Mouse (Mus musculus): ENCODE results near the gene Irf2. TPM values are rescaled to one million over a fixed set of nuclear protein-coding genes. Genes with fewer than 3 reads are reported as not detected.

The Irf2 gene
- total RNA-seq, 2 experiments from 2014 or later = 54.6 to 62.0 TPM

DNA sequence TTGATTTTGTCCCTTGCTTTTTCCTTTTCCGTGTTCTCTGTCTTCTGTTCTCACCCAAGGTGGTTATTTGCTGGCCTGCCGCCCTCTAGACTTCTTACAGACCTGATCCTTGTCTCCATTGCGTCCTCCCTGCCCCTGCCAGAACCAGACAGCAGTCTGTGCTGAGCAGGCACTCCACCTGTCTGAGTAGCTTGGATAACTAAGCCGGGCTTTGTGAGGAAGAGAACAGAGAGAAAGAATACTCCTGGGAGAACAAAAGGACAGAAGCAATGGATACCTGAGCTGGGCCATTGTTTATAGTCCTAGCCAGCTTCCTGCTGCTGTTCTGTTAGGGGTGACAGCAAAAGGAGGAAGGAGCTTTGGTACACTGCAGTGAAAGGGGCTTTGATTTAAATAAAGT is 94.2 kb downstream of the Irf2 start:
- no peak for TF ChIP-seq CTCF (conservative IDR thresholded peaks at IDR 0.05)
- no peak overlapping the region for H3K27ac ChIP-seq

DNA sequence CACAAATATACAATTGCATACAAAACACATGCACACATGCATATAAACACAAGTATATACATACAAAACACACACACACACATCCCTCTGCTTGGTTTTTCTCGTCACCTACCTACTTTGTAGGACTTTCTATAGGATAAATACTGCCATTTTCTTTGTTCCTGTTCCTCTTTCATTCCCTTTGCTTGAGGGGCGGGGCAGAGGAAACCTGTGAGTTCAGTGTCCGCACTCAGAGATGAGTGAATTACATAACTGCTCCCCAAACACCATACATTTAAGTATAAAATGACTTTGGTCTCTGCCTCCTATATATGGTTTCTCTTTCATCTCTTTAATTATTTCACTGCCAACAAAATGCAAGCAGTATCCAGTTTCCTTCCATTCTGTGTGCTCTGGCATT is 94.9 kb downstream of the Irf2 start:
- no peak for DNase-seq (ENCODE audit: low spot score in 2 of 2)
- H3K27ac ChIP-seq = no peak overlapping the region
- TF ChIP-seq CTCF (conservative IDR thresholded peaks at IDR 0.05) = no peak

More for the DNA sequence above, 94.2 kb downstream of the Irf2 start:
- no peak overlapping the region for H3K4me3 ChIP-seq
- no peak for DNase-seq (ENCODE audit: low spot score in 2 of 2)

DNA sequence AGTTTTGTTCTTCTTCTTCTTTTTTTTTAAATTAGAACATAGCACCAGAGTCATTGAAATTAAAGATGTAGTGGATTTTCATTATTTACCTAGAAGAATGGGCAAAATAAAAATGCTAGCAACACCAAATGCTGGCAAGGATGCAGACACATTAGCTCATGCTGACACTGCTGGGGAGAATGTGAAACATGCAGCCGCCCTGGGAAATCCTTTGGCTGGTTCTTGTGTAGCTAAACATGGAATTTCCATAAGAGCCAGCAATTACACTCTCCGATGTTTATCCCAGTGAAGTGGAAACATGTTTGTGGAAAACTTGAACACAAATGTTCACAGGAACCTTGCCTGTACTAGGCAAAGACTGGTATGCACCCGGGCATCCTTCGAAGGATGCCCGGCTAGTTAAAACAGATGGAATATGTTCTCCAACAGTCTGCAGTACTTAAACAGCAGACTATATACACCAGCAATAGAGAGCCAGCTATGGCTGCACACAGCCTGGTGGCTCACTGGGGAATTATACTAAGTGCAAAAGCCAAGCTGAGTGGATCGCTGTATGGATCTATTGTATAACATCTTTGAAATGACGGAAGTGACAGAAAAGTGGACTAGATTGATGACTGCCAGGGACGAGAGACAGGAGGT is 96.6 kb downstream of the Irf2 start:
- DNase-seq (ENCODE audit: low spot score in 2 of 2) = no peak
- no peak overlapping the region for H3K4me3 ChIP-seq
- H3K27ac ChIP-seq = peak overlapping the region; percentile 3; the same call in 1 of the 2 replicates
- 0 out of 2 replicates have a peak, but pooled peaks have one; percentile 13 for TF ChIP-seq CTCF (conservative IDR thresholded peaks at IDR 0.05)

More for the DNA sequence above, 94.9 kb downstream of the Irf2 start:
- H3K4me3 ChIP-seq = no peak overlapping the region

DNA sequence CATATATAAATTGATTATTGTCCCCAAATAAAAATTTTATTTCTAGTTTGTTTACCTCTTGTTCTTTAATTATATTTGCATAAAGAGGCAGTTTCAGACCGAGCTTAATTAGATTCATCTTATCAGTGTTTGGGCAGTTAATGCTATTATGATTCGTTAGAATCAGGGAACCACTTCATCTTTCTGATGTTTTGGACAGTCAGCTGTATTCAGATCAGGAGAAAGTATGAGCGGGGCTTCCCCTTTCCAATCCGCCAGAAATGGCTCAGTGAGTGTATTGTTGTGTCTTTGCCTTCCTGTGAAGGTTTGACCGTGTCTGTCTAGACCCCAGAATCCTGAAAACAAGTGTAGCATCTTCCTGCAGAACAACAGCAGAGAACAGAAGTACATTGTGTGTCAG is 97.4 kb downstream of the Irf2 start:
- Histone ChIP-seq H3K4me3 (no peak overlapping the region), H3K27ac (no peak overlapping the region)
- no peak for TF ChIP-seq CTCF (conservative IDR thresholded peaks at IDR 0.05)
- DNase-seq (ENCODE audit: low spot score in 2 of 2) = no peak

DNA sequence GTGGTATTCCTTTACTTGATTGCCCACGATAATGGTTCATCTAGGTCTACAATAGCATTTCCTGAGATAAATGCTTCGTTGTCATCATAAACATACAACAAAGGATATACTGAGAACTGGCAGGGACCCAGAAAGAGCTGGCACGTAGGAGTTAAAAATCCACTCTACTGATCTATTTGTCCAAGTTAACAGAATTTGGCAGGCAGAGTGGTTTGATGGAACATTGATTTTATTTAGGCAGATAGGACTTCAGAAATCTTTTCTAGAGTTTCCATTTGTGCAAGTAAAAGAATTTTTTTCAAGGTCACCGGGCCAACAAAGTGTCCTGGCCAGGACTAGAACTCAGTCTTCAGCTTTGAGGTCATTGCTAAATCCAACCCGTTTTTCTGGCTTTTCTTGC is 98.5 kb downstream of the Irf2 start:
- Histone ChIP-seq H3K27ac (no peak overlapping the region), H3K4me3 (no peak overlapping the region)
- DNase-seq (ENCODE audit: low spot score in 2 of 2) = no peak
- no peak for TF ChIP-seq CTCF (conservative IDR thresholded peaks at IDR 0.05)

DNA sequence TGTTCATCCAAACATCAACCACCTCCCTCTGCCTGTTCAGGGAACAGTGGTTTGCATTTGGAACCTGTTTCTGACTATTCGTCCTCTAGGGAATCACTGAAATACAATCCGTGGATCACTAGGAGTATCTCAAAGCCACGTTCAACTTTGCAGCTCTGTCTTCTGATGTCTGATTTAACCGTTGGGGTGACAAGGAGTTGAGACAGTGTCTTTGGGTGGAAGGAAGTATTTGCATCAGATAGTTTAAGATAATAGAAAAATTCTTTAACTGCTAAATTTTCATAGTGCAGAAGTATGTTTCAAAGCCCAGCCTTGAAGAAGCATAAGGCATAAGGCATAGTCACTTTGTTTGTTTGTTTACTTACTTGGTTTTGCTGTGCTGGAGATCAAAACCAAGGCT is 100.9 kb downstream of the Irf2 start:
- no peak for DNase-seq (ENCODE audit: low spot score in 2 of 2)
- Histone ChIP-seq H3K4me3 (no peak overlapping the region), H3K27ac (peak overlapping the region; percentile 2; the same call in 1 of the 2 replicates)
- TF ChIP-seq CTCF (conservative IDR thresholded peaks at IDR 0.05) = no peak

DNA sequence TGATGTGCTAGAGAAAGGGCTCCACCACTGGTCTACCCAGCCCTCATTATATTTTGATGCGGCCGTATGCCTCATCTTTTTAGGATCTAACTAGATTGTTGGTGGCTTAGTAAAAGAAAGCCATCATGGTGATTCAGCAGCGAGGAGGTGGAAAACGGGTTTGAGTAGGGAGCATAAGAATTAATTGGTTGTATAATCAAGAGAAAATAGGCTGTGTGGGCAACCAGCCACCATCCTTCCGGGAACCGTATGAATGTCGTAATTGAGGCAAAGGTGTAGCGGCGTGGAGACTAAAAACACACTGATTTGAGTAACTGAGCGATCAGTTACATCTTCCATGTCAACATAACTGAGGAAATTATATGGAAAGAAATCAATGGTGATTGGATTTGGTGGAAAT is 101.3 kb downstream of the Irf2 start:
- H3K4me3 ChIP-seq = no peak overlapping the region
- TF ChIP-seq CTCF (conservative IDR thresholded peaks at IDR 0.05) = no peak
- DNase-seq (ENCODE audit: low spot score in 2 of 2) = peak; percentile 46 to 47
- H3K27ac ChIP-seq = peak overlapping the region; percentile 2; the same call in 1 of the 2 replicates

DNA sequence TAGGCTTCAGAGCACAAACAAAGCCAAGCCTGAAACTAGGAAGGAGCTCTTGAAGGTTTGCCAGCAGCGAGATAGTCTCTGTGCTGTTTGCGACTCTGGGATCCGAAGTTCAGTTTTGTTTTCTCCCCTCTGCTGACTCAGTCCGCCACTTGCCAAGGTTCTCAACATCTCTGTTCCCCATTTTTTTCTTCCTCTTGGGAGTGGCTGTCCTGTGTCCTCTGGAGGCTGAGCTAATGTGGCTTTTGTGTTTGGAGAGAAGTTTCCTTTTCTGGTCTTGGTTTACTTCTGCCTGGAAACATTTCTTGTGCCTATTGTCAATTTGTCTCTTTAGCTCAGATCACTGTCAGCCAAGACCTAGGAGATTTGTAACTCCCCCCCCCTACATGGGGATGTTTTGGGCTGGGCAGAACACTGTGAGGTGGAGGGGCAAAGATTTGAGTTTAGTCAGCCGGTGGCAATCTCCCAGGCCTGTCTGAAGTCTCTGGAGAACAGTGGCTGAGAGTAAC is 103.2 kb downstream of the Irf2 start:
- H3K27ac ChIP-seq = peak overlapping the region; percentile 73
- TF ChIP-seq CTCF (conservative IDR thresholded peaks at IDR 0.05) = no peak
- no peak for DNase-seq (ENCODE audit: low spot score in 2 of 2)
- H3K4me3 ChIP-seq = no peak overlapping the region

DNA sequence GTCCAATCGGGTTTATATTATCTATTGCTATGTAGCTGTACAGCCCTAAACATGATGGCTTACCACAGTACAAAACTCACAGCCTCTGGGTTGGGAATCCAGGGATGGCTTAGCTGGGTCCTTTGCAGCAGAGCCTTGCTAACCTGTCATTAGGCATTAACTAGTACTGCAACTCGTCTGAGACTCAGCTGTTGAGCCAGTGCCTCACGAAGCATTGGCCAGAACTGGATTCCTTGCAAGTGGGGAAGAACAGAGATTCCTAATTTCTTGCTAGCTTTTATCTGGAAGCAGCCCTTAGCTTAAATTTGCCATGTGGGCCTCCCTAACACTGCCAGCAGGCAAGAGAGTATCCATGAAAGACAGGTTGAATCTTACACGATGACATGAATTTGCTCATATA is 104.3 kb downstream of the Irf2 start:
- no peak for DNase-seq (ENCODE audit: low spot score in 2 of 2)
- H3K27ac ChIP-seq = peak overlapping the region; percentile 73
- no peak overlapping the region for H3K4me3 ChIP-seq
- TF ChIP-seq CTCF (conservative IDR thresholded peaks at IDR 0.05) = no peak

DNA sequence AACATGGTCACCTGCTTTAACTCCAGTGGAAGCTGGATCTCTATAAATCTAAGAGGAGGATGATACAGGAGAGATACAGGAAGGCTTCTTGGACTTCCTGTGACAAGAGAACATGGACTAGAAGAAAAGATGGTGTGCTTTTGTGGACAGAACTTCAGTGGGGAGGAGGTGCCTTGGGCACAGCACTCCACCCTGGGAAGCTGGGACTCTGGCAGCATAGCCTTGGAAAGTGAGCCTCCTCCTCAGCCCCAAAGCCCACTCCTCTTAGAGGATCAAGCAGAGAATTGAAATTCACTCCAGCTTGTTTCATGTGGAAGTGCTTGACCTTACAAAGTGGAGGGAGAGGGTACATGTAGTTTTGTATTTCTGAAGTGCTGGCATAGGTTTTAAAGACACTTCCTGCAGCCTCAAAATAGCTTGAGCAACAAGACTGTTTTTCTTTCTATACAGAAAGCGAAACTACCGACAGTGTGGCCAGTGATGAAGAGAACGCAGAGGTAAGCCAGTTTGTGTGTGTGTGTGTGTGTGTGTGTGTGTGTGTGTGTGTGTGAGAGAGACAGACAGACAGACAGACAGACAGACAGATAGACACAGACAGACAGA is 104.9 kb downstream of the Irf2 start:
- no peak for TF ChIP-seq CTCF (conservative IDR thresholded peaks at IDR 0.05)
- peak overlapping the region; percentile 79 for H3K27ac ChIP-seq
- H3K4me3 ChIP-seq = no peak overlapping the region
- DNase-seq (ENCODE audit: low spot score in 2 of 2) = no peak

DNA sequence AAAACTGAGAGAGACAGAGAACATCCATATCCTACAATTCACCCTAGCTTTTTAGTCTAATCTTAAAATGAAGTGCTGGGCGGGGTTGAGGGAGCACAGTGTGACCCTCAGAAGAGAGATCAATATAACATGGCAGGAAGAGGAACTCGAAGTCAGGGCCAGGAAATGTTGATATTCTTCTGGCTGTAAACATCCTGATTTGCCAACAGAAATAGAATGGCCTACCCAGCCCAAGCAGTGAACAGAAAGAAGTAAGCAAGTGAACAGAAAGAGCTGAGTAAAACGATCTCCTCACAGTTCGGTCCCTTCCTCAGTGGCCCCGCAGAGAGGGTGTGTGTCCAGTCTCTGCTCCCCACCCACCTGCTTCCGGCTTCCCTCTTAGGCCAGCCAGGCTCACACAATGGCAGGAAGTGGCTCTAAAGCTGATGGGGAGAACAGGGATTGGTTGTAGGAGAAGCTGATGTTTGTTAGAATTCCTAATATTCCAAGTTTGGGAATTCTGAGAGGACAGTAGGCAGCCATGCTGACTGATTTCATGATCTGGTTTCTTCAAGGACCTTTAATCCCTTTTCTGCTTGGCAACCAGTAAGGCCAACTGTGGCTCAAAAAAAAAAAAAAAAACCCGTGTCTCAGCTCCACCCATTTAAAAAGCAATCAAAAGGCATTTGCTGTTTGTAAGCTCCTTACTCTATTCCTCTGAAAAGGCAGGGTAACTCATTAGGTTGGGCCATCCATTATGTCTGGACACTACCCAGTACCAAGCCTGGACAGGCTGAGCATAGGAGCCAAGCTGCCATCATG is 105.6 kb downstream of the Irf2 start:
- H3K4me3 ChIP-seq = no peak overlapping the region
- no peak for DNase-seq (ENCODE audit: low spot score in 2 of 2)
- peak overlapping the region; percentile 79 for H3K27ac ChIP-seq
- TF ChIP-seq CTCF (conservative IDR thresholded peaks at IDR 0.05) = no peak

DNA sequence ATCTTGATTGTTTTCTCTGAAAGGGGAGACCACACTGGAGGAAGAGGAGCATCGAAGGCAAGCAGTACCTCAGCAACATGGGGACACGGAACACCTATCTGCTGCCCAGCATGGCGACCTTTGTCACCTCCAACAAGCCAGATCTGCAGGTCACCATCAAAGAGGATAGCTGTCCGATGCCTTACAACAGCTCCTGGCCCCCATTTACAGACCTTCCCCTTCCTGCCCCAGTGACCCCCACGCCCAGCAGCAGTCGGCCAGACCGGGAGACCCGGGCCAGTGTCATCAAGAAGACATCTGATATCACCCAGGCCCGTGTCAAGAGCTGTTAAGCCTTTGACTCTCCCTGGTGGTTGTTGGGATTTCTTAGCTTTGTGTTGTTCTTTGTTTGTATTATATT is 106.4 kb downstream of the Irf2 start:
- DNase-seq (ENCODE audit: low spot score in 2 of 2) = no peak
- H3K4me3 ChIP-seq = no peak overlapping the region
- no peak for TF ChIP-seq CTCF (conservative IDR thresholded peaks at IDR 0.05)
- H3K27ac ChIP-seq = peak overlapping the region; percentile 79

DNA sequence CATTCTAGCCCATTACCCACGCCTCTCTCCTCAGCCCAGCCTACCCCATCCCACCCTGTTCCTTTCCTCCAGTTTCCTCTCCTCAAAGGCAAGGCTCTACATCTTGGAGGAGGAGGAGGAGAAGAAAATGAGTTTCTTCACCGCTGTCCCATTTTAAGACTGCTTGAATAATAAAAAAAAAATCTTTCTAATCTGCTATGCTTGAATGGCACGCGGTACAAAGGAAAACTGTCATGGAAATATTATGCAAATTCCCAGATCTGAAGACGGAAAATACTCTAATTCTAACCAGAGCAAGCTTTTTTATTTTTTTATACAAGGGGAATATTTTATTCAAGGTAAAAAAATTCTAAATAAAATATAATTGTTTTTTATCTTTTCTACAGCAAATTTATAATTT is 107.4 kb downstream of the Irf2 start:
- DNase-seq (ENCODE audit: low spot score in 2 of 2) = no peak
- no peak for TF ChIP-seq CTCF (conservative IDR thresholded peaks at IDR 0.05)

More for the DNA sequence above, 107.4 kb downstream of the Irf2 start:
- Histone ChIP-seq H3K4me3 (no peak overlapping the region), H3K27ac (no peak overlapping the region)
